Comparison of ENCODE assay signal across 9 mouse cellular contexts in the genomic region with DNA sequence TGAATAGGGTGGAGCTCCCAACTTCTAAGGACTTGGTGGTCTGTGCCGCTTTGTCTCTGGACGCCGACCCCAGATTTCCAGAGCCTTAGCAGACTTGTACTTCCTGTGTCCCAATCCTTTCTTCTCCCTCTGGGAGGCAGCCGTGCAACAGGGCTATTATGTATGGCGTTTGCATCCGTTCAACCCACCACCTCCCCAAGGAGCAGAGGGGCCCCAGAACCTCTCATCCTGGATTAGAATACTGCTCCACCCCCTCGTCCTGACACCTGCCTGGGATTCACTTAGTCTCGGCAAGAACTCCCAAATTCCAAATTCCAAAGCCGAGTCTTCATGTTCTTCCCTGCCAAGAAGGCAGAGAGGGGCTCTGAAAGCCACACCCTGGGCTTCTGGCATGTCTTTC. TPM values are rescaled to one million over a fixed set of nuclear protein-coding genes. Genes with fewer than 3 reads are reported as not detected.
A peak's percentile ranks its signal among the peaks of the same experiment; 100 is the strongest.
DNase-seq lines count a peak whose midpoint lies in the region; ATAC-seq lines count a peak whose summit lies in the region.
"Had no signal": no experiment of that assay in that cellular context is flagged by ENCODE, and none has a peak within 500 bp of the region (broad histone marks: within the 10 kb centered on the region; RNA-seq: fewer than 3 reads in every experiment).

No protein-coding gene starts in this region.

- H3K4me1 ChIP-seq in hindbrain, embryonic 16.5 days (ENCODE audit: control insufficient read depth, insufficient read depth, low read depth, low read length): peaks cover 6% of the 10 kb centered on the region
- peaks cover 6% of the 10 kb centered on the region for H3K4me1 ChIP-seq in stomach, embryonic 14.5 days (ENCODE audit: control insufficient read depth, insufficient read depth, low read length)

- WGBS in hindbrain, embryonic 16.5 days: 10% methylated on average over 9 of the region's 9 CpGs
- 14% methylated on average over 9 of the region's 9 CpGs for WGBS in stomach, embryonic 14.5 days

- H3K4me2 ChIP-seq in hindbrain, embryonic 16.5 days (ENCODE audit: low read length): peak overlapping the region; percentile 39
- peak overlapping the region; percentile 27 for H3K4me2 ChIP-seq in stomach, embryonic 14.5 days (replicated peaks; ENCODE audit: low read depth, low read length)

- peak; percentile 43; the same call in 1 of the 2 replicates for ATAC-seq in hindbrain, embryonic 16.5 days
- ATAC-seq in stomach, embryonic 14.5 days (ENCODE audit: insufficient number of reproducible peaks, insufficient read depth, low FRiP score, low read depth): peak; percentile 19; the same call in 1 of the 2 replicates

- no peaks in the 10 kb centered on the region for H3K9me3 ChIP-seq in hindbrain, embryonic 16.5 days (ENCODE audit: control insufficient read depth, low read length)
- H3K9me3 ChIP-seq in stomach, embryonic 14.5 days (ENCODE audit: control insufficient read depth, low read depth, low read length): no peaks in the 10 kb centered on the region

- H3K27me3 ChIP-seq in hindbrain, embryonic 16.5 days (replicated peaks; ENCODE audit: control insufficient read depth, insufficient read depth, low read length): no peaks in the 10 kb centered on the region
- H3K27me3 ChIP-seq in stomach, embryonic 14.5 days (ENCODE audit: control insufficient read depth, insufficient read depth, low read length): no peaks in the 10 kb centered on the region

- H3K4me3 ChIP-seq in hindbrain, embryonic 16.5 days (ENCODE audit: low read length): no peak overlapping the region
- no peak overlapping the region for H3K4me3 ChIP-seq in stomach, embryonic 14.5 days (ENCODE audit: low read depth, low read length)

- H3K36me3 ChIP-seq in hindbrain, embryonic 16.5 days (ENCODE audit: control insufficient read depth, insufficient read depth, low read length): no peaks in the 10 kb centered on the region
- H3K36me3 ChIP-seq in stomach, embryonic 14.5 days (ENCODE audit: control insufficient read depth, insufficient read depth, low read length): no peaks in the 10 kb centered on the region

- H3K9ac ChIP-seq in hindbrain, embryonic 16.5 days (ENCODE audit: low read depth, low read length): peak overlapping the region; percentile 25
- H3K9ac ChIP-seq in stomach, embryonic 14.5 days (replicated peaks; ENCODE audit: low read depth, low read length): no peak overlapping the region

- no peak overlapping the region; the same call in 1 of the 2 replicates for H3K27ac ChIP-seq in hindbrain, embryonic 16.5 days (ENCODE audit: low read depth, low read length)
- no peak overlapping the region for H3K27ac ChIP-seq in stomach, embryonic 14.5 days (ENCODE audit: low read length)

- DNase-seq in embryo, embryonic 10 days (ENCODE audit: low spot score): peak; percentile 43
- no peak for DNase-seq in embryo, embryonic 11 days
- DNase-seq in ovary, postnatal 14 days (ENCODE audit: low spot score): peak; percentile 11
- DNase-seq in ovary, postnatal 10 days (ENCODE audit: low spot score): no peak
- no peak for DNase-seq in thymus, postnatal 0 days (ENCODE audit: low spot score)
- DNase-seq in urinary bladder, adult 18-20 months (ENCODE audit: low spot score in 2 of 2): no peak

RNA-seq across cellular contexts. Expression of a gene that starts 40.8 kb away (rescaled TPM):
- polyA plus RNA-seq in hindbrain, embryonic 16.5 days (2015; fragmentation: Nextera tagmentation; extraction: Ambion mirVana): not detected in 2 replicates
- not detected in 2 replicates for polyA plus RNA-seq in stomach, embryonic 14.5 days (2014; fragmentation: Nextera tagmentation; extraction: Ambion mirVana)
- 2.8 and 3.9 TPM in 2 replicates for polyA plus RNA-seq in thymus, postnatal 0 days (2015; fragmentation: Nextera tagmentation; extraction: Ambion mirVana)
- polyA plus RNA-seq: liver, adult 2 months had no signal

Comparison
In these comparisons a context has a peak if more than half of its experiments do, and no peak if none do; other contexts are left out.
1. DNase-seq: peak in embryo, embryonic 10 days (single experiment) and ovary, postnatal 14 days (single experiment); none in embryo, embryonic 11 days (single experiment), ovary, postnatal 10 days (single experiment), thymus, postnatal 0 days (single experiment) and urinary bladder, adult 18-20 months (0 of 2).